Mouse (Mus musculus) left cerebral cortex, adult 2 months (tissue): Measurements from ENCODE around the gene Ncln. TPM values are rescaled to one million over a fixed set of nuclear protein-coding genes. Genes with fewer than 3 reads are reported as not detected.

Source experiments
- DNase-seq, 2 experiments: peaks; one replicate each; pipeline ENCODE4 v3.0.0; 2021 to 2022; ENCODE audit warnings: low spot score in 2 of 2, mixed read lengths in 1 of 2; ENCODE audit errors: extremely low spot score in 1 of 2
- H3K27ac ChIP-seq: fragments of 200-600 bp; 2 replicates; pipeline ENCODE4 v1.8.1; 2022
- H3K4me3 ChIP-seq: fragments of 200-600 bp; 2 replicates; pipeline ENCODE4 v1.8.1; 2022
- CTCF ChIP-seq: fragments of 200-600 bp; IDR thresholded peaks from 2 replicates; pipeline ENCODE4 v1.8.1; 2022; ENCODE audit warnings: antibody characterized with exemption, mild to moderate bottlenecking, moderate library complexity
- intact Hi-C: fragments of 180-260 bp; cut with DNase I; formaldehyde crosslinking; loops from one replicate; pipeline ENCODE4 v1.15.1; 2025
- total RNA-seq, 2 experiments: library from RNA; stranded (reverse); gene quantifications; 2 replicates each; pipeline ENCODE4 v1.2.3; 2021

The Ncln gene
- total RNA-seq, 2 experiments from 2014 or later, result 78.3 to 80.8 TPM

DNA sequence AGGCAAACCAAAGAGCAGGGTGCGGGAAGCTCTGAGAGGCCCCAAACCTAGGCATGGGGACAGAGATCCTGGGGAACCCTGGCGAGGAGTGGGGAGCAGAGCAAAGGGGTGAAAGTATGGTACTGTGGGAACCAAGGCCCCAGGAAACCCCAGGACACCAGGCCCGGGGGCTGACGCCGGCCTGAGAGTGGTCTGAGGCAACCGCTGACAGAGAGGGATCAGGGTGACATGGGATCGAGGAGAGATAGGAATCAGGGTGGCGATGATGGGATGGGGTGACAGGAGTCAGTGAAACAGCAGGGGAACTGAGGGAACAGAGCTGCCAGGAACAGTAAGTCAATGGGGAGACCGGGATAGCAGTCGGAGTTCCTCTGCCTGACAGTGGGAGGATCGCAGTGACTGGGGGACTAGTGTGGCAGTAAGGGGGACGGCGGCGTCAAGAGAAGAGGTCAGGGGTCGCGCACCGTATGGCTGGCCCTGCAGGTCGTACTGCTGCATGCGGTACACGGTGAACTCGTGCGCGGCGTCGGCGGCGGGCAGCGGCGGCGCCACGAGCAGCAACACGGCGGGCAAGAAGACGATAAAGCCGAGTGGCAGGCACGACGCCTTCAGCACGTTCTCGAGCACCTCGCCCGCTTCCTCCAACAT, 452 bp downstream of the Ncln start:
- peak in 1 of 2 experiments; percentile 50 for DNase-seq
- Histone ChIP-seq H3K4me3 (peak overlapping the region; percentile 73), H3K27ac (peak overlapping the region; percentile 89)
- intact Hi-C loops, result loop anchor here (2.0 kb wide), 1 partner anchor 43 kb away; no protein-coding TSS in a partner anchor
- TF ChIP-seq CTCF, result no peak

DNA sequence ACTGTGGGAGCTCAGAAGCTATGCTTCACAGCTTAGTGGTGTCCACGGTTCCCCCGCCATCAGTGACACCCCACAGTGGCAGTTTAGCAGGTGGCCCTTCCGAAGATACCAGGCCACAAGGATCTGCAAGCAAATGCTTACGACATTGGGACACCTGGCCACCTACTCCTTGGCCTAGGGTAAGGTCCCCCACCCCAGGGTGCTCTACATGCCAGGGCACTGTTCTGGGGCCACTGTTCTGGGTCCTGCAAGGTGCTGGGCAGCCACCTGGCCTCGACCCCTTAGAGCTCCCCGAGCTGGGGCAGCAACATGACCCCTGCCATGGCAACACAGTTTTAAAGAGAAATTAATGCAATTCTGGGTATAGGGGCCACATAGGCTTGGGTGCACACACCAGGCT, 1.0 kb downstream of the Ncln start:
- TF ChIP-seq CTCF, result no peak
- peak overlapping the region; percentile 73 for H3K4me3 ChIP-seq
- DNase-seq, result no peak
- peak overlapping the region; percentile 89; the same call in 1 of the 2 replicates for H3K27ac ChIP-seq
- intact Hi-C loops, result no loop called here

DNA sequence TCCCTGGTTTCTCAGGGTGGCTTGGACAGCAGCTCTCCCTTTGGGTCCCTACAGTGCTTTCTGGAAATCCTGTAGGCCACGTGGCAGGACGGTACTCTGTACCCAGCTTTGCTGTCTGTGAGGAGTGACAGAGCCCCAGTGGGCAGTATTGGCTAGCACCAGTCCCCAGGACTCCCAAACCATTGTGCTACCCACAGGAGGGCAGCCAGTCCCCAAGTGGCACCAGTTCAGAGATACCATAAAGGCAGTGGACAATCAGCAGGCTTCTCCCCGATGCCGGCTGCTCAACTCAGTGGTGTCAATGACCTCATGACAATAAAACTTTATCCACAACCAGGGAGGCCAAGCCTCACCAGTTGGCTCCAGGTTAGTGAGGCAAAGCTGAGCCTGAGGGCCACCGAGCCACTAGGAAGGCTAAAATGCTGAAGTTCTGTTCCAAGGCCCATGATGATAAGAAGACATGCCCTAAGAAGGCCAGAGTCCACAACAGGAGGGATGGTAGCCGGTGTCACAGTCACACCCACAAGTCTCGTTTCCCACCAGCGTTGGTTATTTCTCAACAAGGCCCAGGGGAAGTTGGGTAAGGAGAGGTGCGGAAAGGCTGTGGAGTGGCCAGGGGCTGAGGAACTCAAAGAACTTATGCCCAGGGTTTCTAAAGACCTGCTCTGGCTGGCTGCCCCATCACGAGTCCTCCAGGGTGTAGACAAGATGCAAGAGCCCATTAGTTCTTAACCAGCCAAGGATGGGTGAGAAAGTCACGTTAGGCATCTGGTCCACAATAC, 1.7 kb downstream of the Ncln start:
- intact Hi-C loops, result no loop called here
- no peak overlapping the region for H3K4me3 ChIP-seq
- H3K27ac ChIP-seq, result no peak overlapping the region
- no peak for DNase-seq
- TF ChIP-seq CTCF, result no peak

DNA sequence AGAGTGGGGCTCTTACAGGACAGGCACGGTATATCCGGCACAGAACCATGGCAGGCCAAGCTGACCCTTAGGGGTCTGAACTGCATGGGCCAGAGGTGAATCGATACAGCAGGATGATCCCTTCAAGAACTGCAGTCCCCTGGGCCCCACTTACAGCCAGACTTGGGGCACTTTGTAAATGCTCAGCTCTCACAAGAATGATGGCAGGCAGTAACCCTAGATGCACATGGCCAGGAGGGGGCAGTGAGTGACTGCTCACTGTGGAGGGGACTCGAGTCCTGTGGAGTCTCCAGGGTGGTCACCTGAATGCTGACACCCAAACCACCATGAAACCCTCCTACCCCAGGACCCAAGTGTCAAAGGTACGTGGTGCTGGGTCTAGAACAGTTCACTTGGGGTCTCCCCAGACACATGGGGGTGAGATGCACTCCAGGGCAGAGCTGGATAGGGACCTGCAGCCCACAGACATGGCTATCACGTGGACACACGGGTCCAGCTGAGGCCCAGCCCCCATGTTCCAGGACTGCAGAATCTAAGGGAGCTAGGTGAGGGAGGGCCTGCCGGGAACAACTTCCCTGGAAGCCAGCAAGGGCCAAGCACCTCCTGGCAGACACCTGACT, 2.5 kb downstream of the Ncln start:
- DNase-seq, result no peak
- peak; percentile 20 for TF ChIP-seq CTCF
- Histone ChIP-seq H3K4me3 (no peak overlapping the region), H3K27ac (no peak overlapping the region)
- intact Hi-C loops, result no loop called here

DNA sequence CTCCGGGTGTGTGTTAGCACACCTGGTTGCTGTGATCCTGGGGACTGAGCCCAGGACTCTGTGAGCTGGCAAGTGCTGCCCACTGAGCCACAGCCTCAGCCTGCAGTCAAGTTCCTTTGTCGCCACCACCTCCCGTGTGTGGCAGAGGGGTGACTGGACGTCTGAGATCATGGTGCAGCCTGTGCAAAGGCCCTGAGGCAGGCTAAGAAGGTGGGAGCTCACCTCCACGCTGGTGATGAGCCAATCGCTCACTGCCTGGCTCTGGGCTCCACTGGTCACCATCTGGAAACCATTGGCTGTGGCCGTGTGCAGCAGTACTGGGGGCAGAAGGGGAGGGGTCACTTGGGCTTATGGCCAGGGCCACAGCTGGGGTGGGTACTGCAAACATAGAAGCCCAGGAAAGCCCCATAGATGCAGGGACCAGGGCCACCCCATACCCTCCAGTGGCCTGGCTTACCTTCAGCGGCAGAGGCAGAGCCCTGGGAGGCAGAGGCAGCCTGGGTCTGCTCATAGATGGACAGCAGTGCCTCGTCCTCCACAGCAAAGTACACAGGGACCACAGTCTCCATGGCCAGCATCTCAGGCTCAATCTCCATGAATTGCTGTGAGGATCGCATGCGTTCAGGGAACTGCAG, 3.5 kb downstream of the Ncln start:
- DNase-seq, result no peak
- Histone ChIP-seq H3K4me3 (no peak overlapping the region), H3K27ac (no peak overlapping the region)
- intact Hi-C loops, result no loop called here
- no peak for TF ChIP-seq CTCF

DNA sequence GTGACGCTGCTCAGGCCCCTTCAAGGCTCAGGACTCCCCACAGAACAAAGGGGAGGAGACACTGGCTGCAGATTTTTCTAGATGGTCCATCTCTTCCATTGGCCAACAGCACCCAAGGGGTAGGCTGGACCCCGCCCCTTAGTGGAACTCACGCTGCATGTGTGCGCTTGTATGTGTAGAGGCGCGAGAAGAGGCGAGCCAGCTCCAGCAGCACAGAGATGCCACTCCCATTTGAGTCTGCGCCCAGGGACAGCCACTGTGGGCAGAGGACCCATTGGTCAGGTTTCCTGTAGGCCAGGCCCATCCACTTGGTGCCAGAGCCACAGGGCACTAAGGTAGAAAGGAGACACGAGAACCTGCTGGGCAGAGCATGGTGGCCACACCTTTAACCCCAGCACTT, 5.2 kb downstream of the Ncln start:
- no peak for TF ChIP-seq CTCF
- no peak for DNase-seq
- H3K27ac ChIP-seq, result no peak overlapping the region
- H3K4me3 ChIP-seq, result no peak overlapping the region
- intact Hi-C loops, result no loop called here

DNA sequence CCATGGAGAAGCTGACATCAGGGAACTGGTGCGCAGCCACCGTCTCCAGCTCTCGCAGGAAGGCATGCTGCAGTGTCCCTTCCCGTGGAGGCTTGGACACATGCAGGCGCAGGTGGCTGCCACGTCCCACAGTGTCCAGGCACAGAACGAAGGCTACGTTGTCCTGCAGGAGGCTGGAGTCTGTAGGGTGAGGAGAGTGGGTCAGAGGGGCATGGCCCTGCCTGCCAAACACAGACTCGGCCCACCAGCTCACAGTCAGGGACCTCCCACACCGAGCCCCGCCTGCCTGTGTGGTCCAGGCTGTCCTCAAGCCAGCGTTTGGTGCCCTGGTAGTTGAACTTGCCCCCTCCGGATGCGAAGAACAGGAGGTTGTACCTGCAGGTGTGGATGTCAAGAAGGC, 6.3 kb downstream of the Ncln start:
- TF ChIP-seq CTCF, result no peak
- intact Hi-C loops, result no loop called here
- Histone ChIP-seq H3K27ac (no peak overlapping the region), H3K4me3 (no peak overlapping the region)
- DNase-seq, result peak in 1 of 2 experiments; percentile 10

DNA sequence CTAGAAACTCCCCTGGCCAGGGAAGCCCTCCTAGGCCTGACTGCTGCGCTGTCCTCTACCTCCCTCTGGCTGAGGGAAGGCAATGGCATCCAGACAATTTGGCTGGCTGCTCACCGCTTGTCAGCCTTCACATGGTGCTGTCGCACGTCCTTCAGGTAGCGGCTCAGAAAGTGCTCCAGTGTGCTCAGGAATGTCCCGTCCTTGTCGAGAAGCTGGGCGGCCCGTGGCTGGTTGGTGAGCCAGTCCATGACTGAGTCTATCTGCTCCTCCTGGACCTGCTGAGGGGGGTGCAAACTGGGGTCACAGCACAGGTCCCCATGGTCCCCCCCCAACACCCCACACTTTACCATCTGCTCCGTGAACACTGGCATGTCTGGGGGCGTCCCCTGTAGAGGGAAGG, 8.1 kb downstream of the Ncln start:
- DNase-seq, result no peak
- Histone ChIP-seq H3K27ac (no peak overlapping the region), H3K4me3 (no peak overlapping the region)
- TF ChIP-seq CTCF, result no peak
- intact Hi-C loops, result no loop called here

DNA sequence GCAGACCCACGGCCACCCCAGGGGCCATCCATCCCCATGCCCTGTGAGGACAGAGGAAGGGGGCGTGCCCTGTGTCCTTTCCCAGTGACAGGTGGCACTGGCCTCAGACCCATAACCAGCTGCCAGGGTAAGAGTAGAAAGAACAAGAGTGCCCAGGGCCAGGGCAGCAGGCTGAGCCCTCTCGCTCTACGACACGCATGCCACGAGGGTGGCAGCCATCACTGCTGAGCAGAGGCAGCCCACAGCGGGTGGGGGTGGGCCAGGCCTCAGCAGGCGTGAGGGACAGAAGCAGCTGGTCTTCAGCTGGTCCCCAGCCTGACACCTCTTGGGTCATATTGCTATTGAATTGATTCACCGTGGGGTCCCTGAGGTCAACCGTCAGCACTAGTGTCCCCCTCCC, 9.7 kb downstream of the Ncln start:
- DNase-seq, result no peak
- intact Hi-C loops, result no loop called here
- no peak overlapping the region for H3K27ac ChIP-seq
- no peak overlapping the region for H3K4me3 ChIP-seq
- TF ChIP-seq CTCF, result no peak

DNA sequence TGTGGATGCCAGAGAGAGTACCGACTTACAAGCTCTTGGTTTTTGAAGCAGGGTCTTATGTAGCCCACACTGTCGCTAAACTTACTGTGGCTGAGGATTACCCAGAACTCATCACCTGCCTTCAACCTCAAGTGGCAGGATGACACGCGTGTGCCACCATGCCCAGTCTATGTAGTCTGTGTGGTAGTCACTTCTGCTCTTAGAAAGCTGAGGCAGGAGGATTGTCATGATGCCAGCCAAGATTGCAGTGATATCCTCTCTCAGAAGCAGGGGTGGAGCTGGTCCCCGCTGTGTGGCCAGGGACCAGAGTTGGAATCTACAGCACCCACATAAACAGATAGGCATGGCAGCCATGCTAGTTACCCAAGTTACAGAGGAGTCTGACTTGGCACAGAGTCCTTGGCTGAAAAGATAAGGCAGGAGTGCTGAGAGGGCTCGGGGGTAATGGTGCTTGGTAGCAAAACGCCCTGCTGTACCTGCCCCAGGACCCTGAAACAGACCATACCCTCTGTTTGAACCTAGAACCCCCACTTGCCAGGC, 10.6 kb downstream of the Ncln start:
- TF ChIP-seq CTCF, result no peak
- intact Hi-C loops, result no loop called here
- no peak for DNase-seq
- H3K27ac ChIP-seq, result no peak overlapping the region
- no peak overlapping the region for H3K4me3 ChIP-seq

DNA sequence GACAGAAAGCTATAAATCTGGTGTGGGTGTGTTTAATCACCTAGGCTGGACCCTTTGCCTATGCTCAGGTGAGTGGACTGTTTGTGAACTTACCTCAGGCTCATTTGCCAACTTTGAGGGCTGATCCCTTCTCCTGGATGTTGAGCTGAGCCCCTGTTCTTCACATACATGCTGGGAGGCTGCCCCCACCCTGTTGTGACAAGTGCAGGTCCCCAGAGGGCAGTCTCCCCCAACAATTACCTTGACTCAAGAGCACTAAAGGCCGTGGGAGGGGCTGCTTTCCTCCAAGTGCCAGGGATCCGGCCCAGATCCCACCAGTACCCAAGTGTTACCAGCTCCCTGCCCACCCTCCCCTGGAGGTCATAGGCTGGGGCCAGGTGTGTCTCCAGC, 11.1 kb downstream of the Ncln start:
- intact Hi-C loops, result no loop called here
- no peak for DNase-seq
- H3K4me3 ChIP-seq, result no peak overlapping the region
- peak overlapping the region; percentile 69; the same call in 1 of the 2 replicates for H3K27ac ChIP-seq
- peak; percentile 12; the same call in 1 of the 2 replicates for TF ChIP-seq CTCF
